Mouse (Mus musculus): Measurements from ENCODE around the gene Tmem174. TPM values are rescaled to one million over a fixed set of nuclear protein-coding genes. Genes with fewer than 3 reads are reported as not detected.

Gene Tmem174
- polyA plus RNA-seq, 1 experiment from 2014 or later: not detected

DNA sequence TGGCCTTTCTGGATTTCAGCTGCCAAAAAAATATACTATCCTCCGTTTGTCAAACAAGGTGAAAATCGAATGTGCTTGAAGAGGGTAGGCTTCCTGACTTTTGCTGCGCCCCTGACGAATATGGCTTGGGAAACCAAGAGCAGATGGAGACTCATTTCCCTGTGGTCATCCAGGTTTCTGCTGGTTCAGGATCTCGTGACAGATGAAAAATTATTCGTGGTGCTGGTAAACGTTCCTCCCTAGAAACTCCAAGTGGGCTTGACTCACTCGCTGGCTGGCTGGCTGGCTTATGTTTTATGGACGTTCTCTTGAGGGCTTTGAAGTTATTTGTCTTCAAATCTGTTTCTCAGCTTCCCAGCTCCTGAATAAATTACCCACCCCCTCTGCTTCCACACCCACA lies 47.6 kb downstream of the Tmem174 start:
- Histone ChIP-seq H3K4me1 (ENCODE audit: control insufficient read depth, insufficient read depth, low read length) (peaks cover 11% of the 10 kb centered on the region), H3K27ac (ENCODE audit: low read length) (no peak overlapping the region), H3K4me3 (ENCODE audit: low read length) (no peak overlapping the region; the same call in 1 of the 2 replicates), H3K27me3 (ENCODE audit: control insufficient read depth, insufficient read depth, low read length) (peaks cover 37% of the 10 kb centered on the region), H3K4me2 (ENCODE audit: low read depth, low read length) (peak overlapping the region; percentile 71), H3K9me3 (replicated peaks; ENCODE audit: control insufficient read depth, low read length) (no peaks in the 10 kb centered on the region), H3K9ac (ENCODE audit: low read length) (no peak overlapping the region), H3K36me3 (ENCODE audit: control insufficient read depth, insufficient read depth) (no peaks in the 10 kb centered on the region)
- no peak for ATAC-seq (replicated peaks; ENCODE audit: extremely low read depth, insufficient read depth, low FRiP score)
- 50% methylated on average over 9 of the region's 9 CpGs for WGBS

DNA sequence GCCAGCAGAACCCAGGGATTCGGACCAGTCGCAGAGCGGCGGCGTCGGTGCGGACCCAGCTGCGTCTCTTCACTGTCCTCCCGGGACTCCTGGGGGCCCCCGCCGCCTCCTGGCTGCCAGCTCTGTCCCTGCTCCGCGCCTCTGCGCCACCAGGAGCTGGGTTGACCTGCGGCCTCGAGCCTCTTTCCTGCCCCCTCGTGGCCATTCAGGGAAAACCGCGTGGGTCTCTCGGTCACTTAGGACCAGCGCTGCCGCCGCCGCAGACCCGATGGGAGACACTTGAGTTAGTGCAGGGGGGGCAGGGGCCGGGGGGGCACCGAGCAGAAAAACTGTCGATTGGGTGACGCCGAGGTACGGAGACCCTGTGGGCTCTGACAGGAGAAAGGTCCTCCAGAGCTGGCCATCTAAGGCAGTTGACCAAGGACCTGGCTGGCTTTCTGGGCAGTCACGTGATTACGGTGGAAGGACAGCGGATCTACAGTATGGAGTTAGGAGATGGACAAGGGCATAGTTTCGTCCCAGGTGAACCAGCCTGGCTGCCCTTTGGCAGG lies 48.2 kb downstream of the Tmem174 start:
- no peak overlapping the region for H3K27ac ChIP-seq (ENCODE audit: low read length)
- peak overlapping the region; percentile 44; the same call in 1 of the 2 replicates for H3K9ac ChIP-seq (ENCODE audit: low read length)
- peaks cover 38% of the 10 kb centered on the region for H3K27me3 ChIP-seq (ENCODE audit: control insufficient read depth, insufficient read depth, low read length)
- peaks cover 11% of the 10 kb centered on the region for H3K4me1 ChIP-seq (ENCODE audit: control insufficient read depth, insufficient read depth, low read length)
- peak overlapping the region; percentile 48 for H3K4me3 ChIP-seq (ENCODE audit: low read length)
- no peaks in the 10 kb centered on the region for H3K9me3 ChIP-seq (replicated peaks; ENCODE audit: control insufficient read depth, low read length)
- no peaks in the 10 kb centered on the region for H3K36me3 ChIP-seq (ENCODE audit: control insufficient read depth, insufficient read depth)
- WGBS: under 1% methylated on average over 35 of the region's 35 CpGs
- peak overlapping the region; percentile 71 for H3K4me2 ChIP-seq (ENCODE audit: low read depth, low read length)
- ATAC-seq (replicated peaks; ENCODE audit: extremely low read depth, insufficient read depth, low FRiP score): peak; percentile 84

DNA sequence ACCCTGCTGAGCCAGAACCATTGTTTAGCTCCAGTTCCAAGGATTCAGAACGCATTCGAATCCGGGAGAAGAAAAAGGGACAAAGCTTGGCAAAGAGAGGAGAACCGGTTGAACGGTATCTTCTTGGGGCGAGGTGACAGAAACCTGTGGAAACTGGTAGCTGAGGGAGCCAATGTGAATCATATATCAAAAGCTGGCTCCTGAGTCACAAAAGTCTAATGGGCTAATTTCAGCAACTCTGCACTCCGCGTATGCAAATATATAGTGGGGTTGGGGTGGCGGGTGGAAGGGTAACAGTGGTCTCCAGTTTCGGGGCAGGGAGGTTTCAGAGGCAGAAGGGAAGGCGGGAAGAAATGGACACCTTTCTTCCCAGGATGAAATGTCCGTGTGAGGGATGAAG lies 48.7 kb downstream of the Tmem174 start:
- H3K36me3 ChIP-seq (ENCODE audit: control insufficient read depth, insufficient read depth): no peaks in the 10 kb centered on the region
- peaks cover 11% of the 10 kb centered on the region for H3K4me1 ChIP-seq (ENCODE audit: control insufficient read depth, insufficient read depth, low read length)
- H3K9ac ChIP-seq (ENCODE audit: low read length): peak overlapping the region; percentile 44; the same call in 1 of the 2 replicates
- ATAC-seq (replicated peaks; ENCODE audit: extremely low read depth, insufficient read depth, low FRiP score): peak; percentile 3; the same call in 1 of the 2 replicates
- H3K27ac ChIP-seq (ENCODE audit: low read length): no peak overlapping the region
- peak overlapping the region; percentile 71 for H3K4me2 ChIP-seq (ENCODE audit: low read depth, low read length)
- 18% methylated on average over 12 of the region's 12 CpGs for WGBS
- no peaks in the 10 kb centered on the region for H3K9me3 ChIP-seq (replicated peaks; ENCODE audit: control insufficient read depth, low read length)
- H3K4me3 ChIP-seq (ENCODE audit: low read length): peak overlapping the region; percentile 48
- peaks cover 38% of the 10 kb centered on the region for H3K27me3 ChIP-seq (ENCODE audit: control insufficient read depth, insufficient read depth, low read length)

DNA sequence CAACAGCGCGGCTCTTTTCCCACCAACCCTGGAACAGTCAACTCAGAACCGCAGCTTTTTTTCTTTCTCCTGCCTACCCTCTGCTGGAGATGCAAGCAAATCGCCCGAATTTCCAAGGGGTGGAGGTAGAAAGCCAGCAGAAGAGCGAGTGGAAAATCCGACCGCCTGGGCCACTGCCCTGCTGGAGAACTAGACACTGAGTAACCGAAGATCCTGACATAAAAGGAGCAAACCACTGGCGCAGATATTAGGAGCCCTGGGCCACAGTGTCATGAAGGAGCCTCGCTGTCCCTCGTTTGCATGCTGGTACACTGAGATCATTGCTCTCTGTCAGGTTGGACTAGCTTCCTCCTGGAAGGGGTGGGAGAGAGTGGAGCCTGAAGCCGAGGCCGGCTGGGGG lies 49.6 kb downstream of the Tmem174 start:
- peaks cover 38% of the 10 kb centered on the region for H3K27me3 ChIP-seq (ENCODE audit: control insufficient read depth, insufficient read depth, low read length)
- H3K9ac ChIP-seq (ENCODE audit: low read length): no peak overlapping the region
- no peak overlapping the region for H3K27ac ChIP-seq (ENCODE audit: low read length)
- peaks cover 11% of the 10 kb centered on the region for H3K4me1 ChIP-seq (ENCODE audit: control insufficient read depth, insufficient read depth, low read length)
- H3K36me3 ChIP-seq (ENCODE audit: control insufficient read depth, insufficient read depth): no peaks in the 10 kb centered on the region
- 0 out of 2 replicates have a peak overlapping the region, but pooled peaks have one; percentile 6 for H3K4me2 ChIP-seq (ENCODE audit: low read depth, low read length)
- no peaks in the 10 kb centered on the region for H3K9me3 ChIP-seq (replicated peaks; ENCODE audit: control insufficient read depth, low read length)
- WGBS: 7% methylated on average over 14 of the region's 14 CpGs
- no peak for ATAC-seq (replicated peaks; ENCODE audit: extremely low read depth, insufficient read depth, low FRiP score)
- no peak overlapping the region for H3K4me3 ChIP-seq (ENCODE audit: low read length)

DNA sequence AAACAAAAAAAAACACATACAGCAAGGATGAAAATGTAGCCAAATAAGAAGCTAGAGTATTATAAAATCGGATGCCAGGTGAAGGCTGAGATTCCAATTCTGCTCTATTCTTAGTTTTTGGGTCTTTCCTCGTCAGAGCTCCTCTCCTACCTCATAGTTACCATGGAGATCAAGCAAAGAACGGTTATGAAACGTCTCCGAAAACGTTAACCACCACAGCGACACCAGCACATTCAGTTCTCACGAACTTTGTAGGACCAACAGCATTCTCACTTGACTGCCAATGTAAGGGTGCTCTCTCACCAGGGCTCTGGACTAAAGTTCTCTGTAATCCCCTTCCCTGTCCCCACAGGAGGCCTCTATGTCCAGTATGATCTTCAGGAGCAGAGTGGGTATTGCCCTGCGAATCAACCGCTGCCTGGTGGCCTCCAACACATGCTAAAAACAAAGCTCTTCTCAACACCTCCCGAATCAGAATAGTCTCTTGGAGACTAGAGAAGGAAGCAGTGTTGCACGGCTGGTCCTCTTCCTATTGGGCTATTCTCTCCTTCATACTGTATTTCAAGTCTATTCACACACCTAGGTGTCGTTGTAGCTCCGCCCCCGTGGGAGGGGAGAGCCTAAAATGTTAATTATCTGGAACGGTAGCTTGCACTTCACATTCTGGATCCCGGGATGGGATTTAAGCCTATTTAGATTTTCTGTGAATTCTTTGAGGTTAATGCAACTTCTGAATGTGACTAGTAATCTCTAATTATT lies 50.2 kb downstream of the Tmem174 start:
- ATAC-seq (replicated peaks; ENCODE audit: extremely low read depth, insufficient read depth, low FRiP score): no peak
- no peak overlapping the region for H3K4me3 ChIP-seq (ENCODE audit: low read length)
- no peaks in the 10 kb centered on the region for H3K36me3 ChIP-seq (ENCODE audit: control insufficient read depth, insufficient read depth)
- no peaks in the 10 kb centered on the region for H3K9me3 ChIP-seq (replicated peaks; ENCODE audit: control insufficient read depth, low read length)
- no peak overlapping the region for H3K9ac ChIP-seq (ENCODE audit: low read length)
- H3K4me1 ChIP-seq (ENCODE audit: control insufficient read depth, insufficient read depth, low read length): peaks cover 9% of the 10 kb centered on the region
- WGBS: 18% methylated on average over 17 of the region's 17 CpGs
- H3K27me3 ChIP-seq (ENCODE audit: control insufficient read depth, insufficient read depth, low read length): peaks cover 38% of the 10 kb centered on the region
- no peak overlapping the region for H3K27ac ChIP-seq (ENCODE audit: low read length)
- no peak overlapping the region for H3K4me2 ChIP-seq (ENCODE audit: low read depth, low read length)

Other genes with a start within 250 kb of the Tmem174 start
- 0.76 and 1.9 TPM in 2 replicates for gene Gm10320, start 145.4 kb downstream of the Tmem174 start, polyA plus RNA-seq (2015; fragmentation: Nextera tagmentation; extraction: Ambion mirVana)
- gene Tmem171, start 57.4 kb upstream of the Tmem174 start, polyA plus RNA-seq (2015; fragmentation: Nextera tagmentation; extraction: Ambion mirVana): 1.3 and 3.7 TPM in 2 replicates
- gene Fcho2, start 178.0 kb upstream of the Tmem174 start, polyA plus RNA-seq (2015; fragmentation: Nextera tagmentation; extraction: Ambion mirVana): 26.2 and 28.2 TPM in 2 replicates